Mouse (Mus musculus): ENCODE measurements at regions not wholly inside any gene's neighbourhood (a gene's known extent, or its start where the extent isn't known, plus 50 kb on each side); places are given as distances from the start of the nearest gene placed in this dataset.

GRCm38 (mm10) chr3:54597326-54598274 lies 95.0 kb upstream of the Supt20 start:
- Histone ChIP-seq H3K4me2 (no peak overlapping the region), H3K4me1 (replicated peaks) (peaks cover 5% of the 10 kb centered on the region; the same call in 1 of the 2 replicates), H3K27me3 (replicated peaks) (no peaks in the 10 kb centered on the region), H3K27ac (ENCODE audit: poor library complexity, severe bottlenecking) (no peak overlapping the region), H3K4me3 (no peak overlapping the region), H3K9ac (no peak overlapping the region), H3K36me3 (no peaks in the 10 kb centered on the region), H3K9me3 (replicated peaks) (peaks cover 8% of the 10 kb centered on the region; the same call in 1 of the 2 replicates)
- WGBS = 77% methylated on average over 11 of the region's 11 CpGs
- no peak for ATAC-seq (ENCODE audit: insufficient number of reproducible peaks, low FRiP score)

GRCm38 (mm10) chr3:54598296-54598695 lies 94.3 kb upstream of the Supt20 start:
- H3K27ac ChIP-seq (ENCODE audit: poor library complexity, severe bottlenecking) = no peak overlapping the region
- peaks cover 8% of the 10 kb centered on the region; the same call in 1 of the 2 replicates for H3K9me3 ChIP-seq (replicated peaks)
- H3K4me3 ChIP-seq = no peak overlapping the region
- H3K36me3 ChIP-seq = no peaks in the 10 kb centered on the region
- H3K9ac ChIP-seq = no peak overlapping the region
- ATAC-seq (ENCODE audit: insufficient number of reproducible peaks, low FRiP score) = no peak
- no peaks in the 10 kb centered on the region for H3K27me3 ChIP-seq (replicated peaks)
- no peaks in the 10 kb centered on the region for H3K4me1 ChIP-seq (replicated peaks)
- 78% methylated on average over 5 of the region's 5 CpGs for WGBS
- H3K4me2 ChIP-seq = no peak overlapping the region

GRCm38 (mm10) chr3:54604705-54605379 lies 87.8 kb upstream of the Supt20 start:
- H3K27ac ChIP-seq (ENCODE audit: poor library complexity, severe bottlenecking) = no peak overlapping the region
- no peaks in the 10 kb centered on the region for H3K27me3 ChIP-seq (replicated peaks)
- no peak overlapping the region for H3K4me2 ChIP-seq
- no peak for ATAC-seq (ENCODE audit: insufficient number of reproducible peaks, low FRiP score)
- H3K9me3 ChIP-seq (replicated peaks) = peaks cover 4% of the 10 kb centered on the region; the same call in 1 of the 2 replicates
- no peaks in the 10 kb centered on the region for H3K4me1 ChIP-seq (replicated peaks)
- H3K4me3 ChIP-seq = no peak overlapping the region
- H3K36me3 ChIP-seq = no peaks in the 10 kb centered on the region
- 72% methylated on average over 4 of the region's 4 CpGs for WGBS
- no peak overlapping the region for H3K9ac ChIP-seq

GRCm38 (mm10) chr3:54611431-54611990 lies 81.1 kb upstream of the Supt20 start:
- H3K4me1 ChIP-seq (replicated peaks) = no peaks in the 10 kb centered on the region
- peaks cover 4% of the 10 kb centered on the region; the same call in 1 of the 2 replicates for H3K9me3 ChIP-seq (replicated peaks)
- no peaks in the 10 kb centered on the region for H3K36me3 ChIP-seq
- H3K9ac ChIP-seq = no peak overlapping the region
- WGBS = 55% methylated on average over 10 of the region's 10 CpGs
- ATAC-seq (ENCODE audit: insufficient number of reproducible peaks, low FRiP score) = no peak
- no peak overlapping the region for H3K27ac ChIP-seq (ENCODE audit: poor library complexity, severe bottlenecking)
- H3K4me2 ChIP-seq = no peak overlapping the region
- H3K4me3 ChIP-seq = no peak overlapping the region
- no peaks in the 10 kb centered on the region for H3K27me3 ChIP-seq (replicated peaks)

GRCm38 (mm10) chr3:54613845-54614244 lies 78.8 kb upstream of the Supt20 start:
- no peak overlapping the region for H3K4me3 ChIP-seq
- H3K4me2 ChIP-seq = no peak overlapping the region
- H3K9me3 ChIP-seq (replicated peaks) = peaks cover 5% of the 10 kb centered on the region
- 76% methylated on average over 2 of the region's 2 CpGs for WGBS
- H3K27ac ChIP-seq (ENCODE audit: poor library complexity, severe bottlenecking) = no peak overlapping the region
- no peak overlapping the region for H3K9ac ChIP-seq
- H3K36me3 ChIP-seq = no peaks in the 10 kb centered on the region
- no peaks in the 10 kb centered on the region for H3K4me1 ChIP-seq (replicated peaks)
- H3K27me3 ChIP-seq (replicated peaks) = no peaks in the 10 kb centered on the region
- no peak for ATAC-seq (ENCODE audit: insufficient number of reproducible peaks, low FRiP score)

- ATAC-seq (ENCODE audit: insufficient number of reproducible peaks, low FRiP score) = no peak
- Histone ChIP-seq H3K4me3 (no peak overlapping the region), H3K9me3 (replicated peaks) (peaks cover 8% of the 10 kb centered on the region), H3K27me3 (replicated peaks) (no peaks in the 10 kb centered on the region), H3K27ac (ENCODE audit: poor library complexity, severe bottlenecking) (no peak overlapping the region), H3K4me1 (replicated peaks) (no peaks in the 10 kb centered on the region), H3K9ac (no peak overlapping the region), H3K36me3 (no peaks in the 10 kb centered on the region), H3K4me2 (no peak overlapping the region)
- WGBS = 90% methylated on average over 4 of the region's 4 CpGs
Observed at GRCm38 (mm10) chr3:54617298-54617697, 75.3 kb upstream of the Supt20 start.

GRCm38 (mm10) chr3:54618286-54618685 lies 74.3 kb upstream of the Supt20 start:
- Histone ChIP-seq H3K4me3 (no peak overlapping the region), H3K4me1 (replicated peaks) (no peaks in the 10 kb centered on the region), H3K9ac (no peak overlapping the region), H3K9me3 (replicated peaks) (peaks cover 8% of the 10 kb centered on the region), H3K27ac (ENCODE audit: poor library complexity, severe bottlenecking) (no peak overlapping the region), H3K4me2 (no peak overlapping the region), H3K27me3 (replicated peaks) (no peaks in the 10 kb centered on the region), H3K36me3 (no peaks in the 10 kb centered on the region)
- ATAC-seq (ENCODE audit: insufficient number of reproducible peaks, low FRiP score) = no peak
- WGBS = 74% methylated on average over 4 of the region's 4 CpGs

- ATAC-seq (ENCODE audit: insufficient number of reproducible peaks, low FRiP score) = no peak
- H3K9me3 ChIP-seq (replicated peaks) = peaks cover 17% of the 10 kb centered on the region
- 85% methylated on average over 7 of the region's 7 CpGs for WGBS
- H3K9ac ChIP-seq = no peak overlapping the region
- no peak overlapping the region for H3K4me2 ChIP-seq
- H3K4me1 ChIP-seq (replicated peaks) = no peaks in the 10 kb centered on the region
- no peaks in the 10 kb centered on the region for H3K27me3 ChIP-seq (replicated peaks)
- no peaks in the 10 kb centered on the region for H3K36me3 ChIP-seq
- no peak overlapping the region for H3K4me3 ChIP-seq
- H3K27ac ChIP-seq (ENCODE audit: poor library complexity, severe bottlenecking) = no peak overlapping the region
Observed at GRCm38 (mm10) chr3:54630254-54630653, 62.4 kb upstream of the Supt20 start.

- no peak overlapping the region for H3K9ac ChIP-seq
- H3K4me2 ChIP-seq = no peak overlapping the region
- ATAC-seq (ENCODE audit: insufficient number of reproducible peaks, low FRiP score) = no peak
- no peaks in the 10 kb centered on the region for H3K36me3 ChIP-seq
- H3K4me1 ChIP-seq (replicated peaks) = no peaks in the 10 kb centered on the region
- H3K4me3 ChIP-seq = no peak overlapping the region
- peaks cover 17% of the 10 kb centered on the region for H3K9me3 ChIP-seq (replicated peaks)
- no peak overlapping the region for H3K27ac ChIP-seq (ENCODE audit: poor library complexity, severe bottlenecking)
- H3K27me3 ChIP-seq (replicated peaks) = no peaks in the 10 kb centered on the region
- 90% methylated on average over 13 of the region's 13 CpGs for WGBS
Observed at GRCm38 (mm10) chr3:54632731-54633130, 59.9 kb upstream of the Supt20 start.

- H3K9ac ChIP-seq = no peak overlapping the region
- no peak for ATAC-seq (ENCODE audit: insufficient number of reproducible peaks, low FRiP score)
- H3K36me3 ChIP-seq = no peaks in the 10 kb centered on the region
- no peaks in the 10 kb centered on the region for H3K4me1 ChIP-seq (replicated peaks)
- H3K4me2 ChIP-seq = no peak overlapping the region
- no peaks in the 10 kb centered on the region for H3K27me3 ChIP-seq (replicated peaks)
- peaks cover 17% of the 10 kb centered on the region for H3K9me3 ChIP-seq (replicated peaks)
- WGBS = 87% methylated on average over 23 of the region's 23 CpGs
- H3K4me3 ChIP-seq = no peak overlapping the region
- no peak overlapping the region for H3K27ac ChIP-seq (ENCODE audit: poor library complexity, severe bottlenecking)
Observed at GRCm38 (mm10) chr3:54633446-54633845, 59.2 kb upstream of the Supt20 start.

- H3K4me1 ChIP-seq (replicated peaks) = no peaks in the 10 kb centered on the region
- no peaks in the 10 kb centered on the region for H3K27me3 ChIP-seq (replicated peaks)
- H3K27ac ChIP-seq (ENCODE audit: poor library complexity, severe bottlenecking) = no peak overlapping the region
- H3K9ac ChIP-seq = no peak overlapping the region
- peaks cover 17% of the 10 kb centered on the region for H3K9me3 ChIP-seq (replicated peaks)
- ATAC-seq (ENCODE audit: insufficient number of reproducible peaks, low FRiP score) = no peak
- H3K4me3 ChIP-seq = no peak overlapping the region
- H3K36me3 ChIP-seq = no peaks in the 10 kb centered on the region
- H3K4me2 ChIP-seq = no peak overlapping the region
- WGBS = 91% methylated on average over 10 of the region's 10 CpGs
Observed at GRCm38 (mm10) chr3:54634456-54634855, 58.2 kb upstream of the Supt20 start.

All from heart, embryonic 12.5 days (tissue).